Mouse (Mus musculus) kidney, postnatal 10 days (tissue): ENCODE results near the gene Aspg.
A peak's percentile ranks its signal among the peaks of the same experiment; 100 is the strongest.

Experiments
- DNase-seq: peaks from one replicate; pipeline ENCODE4 v3.0.0; 2021; ENCODE audit warnings: mixed read lengths

Gene Aspg

GRCm38 (mm10) chr12:112106541-112106971 lies at the start of gene Aspg:
Aspg (plus strand) TSS chr12:112106679.
- peak; percentile 62 for DNase-seq

DNA sequence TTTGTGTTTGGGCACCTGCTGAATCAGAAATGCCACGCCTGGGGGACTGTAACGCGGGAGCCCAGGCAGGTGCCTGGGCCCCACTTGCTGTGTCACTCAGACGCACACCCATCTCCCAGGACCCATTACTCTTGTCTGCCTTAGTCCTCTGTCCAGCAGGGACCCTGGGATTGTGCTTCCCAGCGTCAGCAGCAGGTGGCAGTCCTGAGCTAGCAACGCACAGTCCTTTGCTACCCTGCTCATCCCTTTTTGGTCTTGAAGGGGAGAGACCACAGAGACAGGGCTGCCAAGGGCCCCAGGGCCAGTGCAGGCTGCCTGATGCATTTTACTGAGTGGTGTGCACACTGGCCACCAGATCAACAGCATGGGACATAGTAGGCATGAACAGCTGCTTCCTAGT lies 28.8 kb upstream of the Aspg start:
- peak; percentile 88 for DNase-seq

DNA sequence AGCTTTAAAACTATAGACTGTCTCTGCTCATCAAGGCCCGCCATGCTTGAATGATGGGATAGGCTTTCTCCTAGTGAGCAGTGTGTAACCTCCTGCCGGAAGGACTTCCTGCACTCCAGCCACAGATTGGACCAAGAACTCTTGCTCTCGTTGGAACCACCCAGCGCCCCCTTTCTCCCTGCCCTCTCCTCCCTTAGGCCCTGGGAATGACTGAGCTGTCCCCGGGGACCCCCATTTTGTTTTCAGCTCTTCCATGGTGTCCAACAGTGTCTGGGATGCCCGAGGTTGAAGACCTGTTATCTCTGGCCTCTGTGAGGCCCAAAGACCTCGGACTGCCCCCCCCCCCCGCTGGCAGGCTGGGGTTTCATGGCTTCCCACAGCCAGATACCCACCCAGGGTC lies 26.6 kb upstream of the Aspg start:
- no peak for DNase-seq

- DNase-seq: no peak
These were observed 25.6 kb upstream of the Aspg start for GRCm38 (mm10) chr12:112080911-112081310.

DNA sequence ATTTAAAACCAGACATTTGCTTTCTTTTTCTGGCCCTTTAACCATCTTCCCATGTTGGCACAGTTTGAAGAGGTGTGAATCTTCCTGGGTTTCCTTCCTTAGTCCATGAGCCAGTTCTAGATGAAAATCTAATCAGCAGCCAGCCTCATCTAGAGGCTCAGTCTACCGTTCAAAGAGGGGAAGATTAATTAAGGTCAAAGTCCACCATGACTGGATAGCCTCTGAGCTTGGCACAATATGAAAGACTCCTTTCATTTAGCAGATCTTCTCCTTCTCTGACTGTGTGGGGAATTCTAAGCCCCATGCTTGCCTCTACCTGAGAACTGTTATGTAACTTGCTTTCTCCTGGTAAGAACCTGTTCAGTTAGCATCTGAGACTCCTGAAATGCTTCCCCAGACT lies 24.2 kb upstream of the Aspg start:
- no peak for DNase-seq

- DNase-seq: no peak
These were observed 20.2 kb upstream of the Aspg start for GRCm38 (mm10) chr12:112086250-112086649.

- DNase-seq: peak; percentile 39
These were observed 19.8 kb upstream of the Aspg start for GRCm38 (mm10) chr12:112086726-112087125.

DNA sequence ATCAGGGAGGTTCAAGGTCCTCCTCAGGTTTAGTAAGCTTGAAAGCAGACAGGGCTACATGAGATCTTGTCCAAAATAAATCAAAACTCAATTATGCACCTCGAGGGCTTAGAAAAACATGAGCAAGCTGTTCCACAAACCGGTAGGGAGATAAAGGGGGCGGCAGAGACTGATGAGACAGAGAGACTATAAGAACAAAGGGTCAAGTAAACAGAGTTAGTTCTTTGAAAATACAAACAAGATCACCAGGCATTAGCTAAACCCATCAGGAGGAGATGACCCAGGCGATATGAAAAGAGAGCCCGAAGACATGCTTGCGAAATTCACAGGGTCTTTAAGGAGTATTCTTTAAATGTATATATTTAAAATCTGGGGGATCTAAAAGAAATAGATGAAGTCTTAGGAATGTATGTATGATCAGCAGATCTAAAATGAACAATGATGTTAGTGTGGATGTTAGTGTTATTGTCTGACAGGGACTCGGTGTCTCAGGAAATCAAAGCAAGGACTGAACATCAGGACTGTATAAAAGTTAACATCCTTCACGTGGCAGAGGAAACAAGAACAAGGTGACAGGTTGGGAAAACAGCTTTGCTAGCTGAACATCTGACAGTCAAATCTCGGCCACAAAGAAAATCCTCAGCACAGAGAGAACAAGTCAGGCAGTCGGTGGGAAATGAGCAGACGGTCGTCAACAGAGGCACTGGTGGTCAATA lies 17.7 kb upstream of the Aspg start:
- no peak for DNase-seq

GRCm38 (mm10) chr12:112091054-112091453 lies 15.4 kb upstream of the Aspg start:
- peak; percentile 77 for DNase-seq

DNA sequence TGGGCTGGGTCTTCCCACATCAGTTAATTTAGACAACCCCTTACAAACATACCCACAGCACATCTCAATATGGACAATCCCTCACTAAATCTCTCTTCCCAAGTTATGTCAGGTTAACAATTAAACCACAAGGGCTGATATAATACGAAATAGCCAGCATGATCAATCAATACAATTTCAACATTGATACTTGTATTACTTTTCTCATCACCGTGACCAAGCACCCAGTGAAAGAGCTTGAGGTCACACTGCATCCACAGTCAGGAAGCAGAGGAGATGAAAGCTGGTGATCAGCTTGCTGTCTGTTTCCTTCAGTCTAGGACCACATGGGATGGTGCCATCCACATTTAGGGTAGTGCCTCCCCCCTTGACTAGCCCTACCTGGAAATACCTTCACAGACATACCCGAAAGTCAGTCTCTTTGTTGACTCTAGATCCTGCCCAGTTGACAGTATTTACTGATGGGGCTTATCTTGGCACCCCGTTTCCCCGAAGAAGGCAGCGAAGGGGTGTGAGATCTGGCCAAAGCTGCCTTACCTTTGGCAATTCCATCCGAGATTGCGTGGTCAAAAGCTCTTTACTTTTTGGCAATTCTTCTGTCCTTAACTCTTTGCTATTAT lies 12.1 kb upstream of the Aspg start:
- DNase-seq: no peak

DNA sequence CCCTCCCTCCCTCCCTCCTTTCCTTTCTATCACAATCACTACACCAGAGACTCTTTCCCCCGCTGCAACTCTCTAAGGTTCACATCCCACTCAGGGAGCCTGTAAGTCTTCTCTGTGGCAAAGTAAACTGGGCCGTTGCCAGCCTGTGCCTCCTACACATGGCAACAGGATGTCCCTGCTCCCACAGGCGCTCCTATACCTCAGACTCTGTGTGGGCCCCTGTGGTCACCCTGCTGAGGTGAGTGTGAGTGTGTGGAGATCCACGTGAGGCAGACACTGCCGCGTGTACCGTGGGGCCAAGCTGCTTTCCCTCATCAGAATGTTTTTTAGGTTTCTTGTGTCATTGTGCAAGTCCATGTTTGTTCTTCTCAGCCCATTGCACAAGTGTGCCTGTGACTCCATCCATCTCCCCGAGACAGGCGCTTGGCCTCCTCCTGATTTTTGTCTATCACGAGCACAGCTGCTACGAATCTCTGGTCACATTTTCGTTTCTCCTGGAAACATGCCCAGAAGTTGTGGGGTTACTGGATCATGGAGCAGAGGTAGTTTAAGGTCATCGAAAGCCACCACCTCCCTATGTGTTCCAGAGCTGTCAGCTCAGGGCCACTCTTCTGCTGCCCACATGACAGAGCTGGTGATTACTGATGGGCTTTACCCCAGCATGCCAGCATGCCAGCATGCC lies 10.3 kb upstream of the Aspg start:
- DNase-seq: peak; percentile 66

DNA sequence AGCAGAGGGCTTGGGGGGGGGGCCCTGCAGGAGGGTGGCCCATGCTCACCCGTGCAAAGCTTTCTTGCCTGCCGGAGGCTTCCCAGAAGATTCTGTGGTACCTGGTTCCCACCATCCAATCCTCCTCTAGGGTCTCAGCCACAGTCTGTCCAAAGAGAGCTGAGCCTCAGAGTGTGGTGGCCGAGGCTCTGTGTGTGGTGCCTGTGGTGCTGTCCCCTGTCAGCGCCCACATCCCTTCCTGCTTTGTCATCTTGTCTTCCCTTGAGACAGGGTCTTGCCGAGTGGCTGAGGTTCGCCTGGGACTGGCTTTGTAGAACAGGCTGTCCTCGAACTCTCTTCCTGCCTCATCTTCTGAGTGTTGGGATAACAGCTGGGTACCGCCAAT lies 9.8 kb upstream of the Aspg start:
- DNase-seq: no peak

DNA sequence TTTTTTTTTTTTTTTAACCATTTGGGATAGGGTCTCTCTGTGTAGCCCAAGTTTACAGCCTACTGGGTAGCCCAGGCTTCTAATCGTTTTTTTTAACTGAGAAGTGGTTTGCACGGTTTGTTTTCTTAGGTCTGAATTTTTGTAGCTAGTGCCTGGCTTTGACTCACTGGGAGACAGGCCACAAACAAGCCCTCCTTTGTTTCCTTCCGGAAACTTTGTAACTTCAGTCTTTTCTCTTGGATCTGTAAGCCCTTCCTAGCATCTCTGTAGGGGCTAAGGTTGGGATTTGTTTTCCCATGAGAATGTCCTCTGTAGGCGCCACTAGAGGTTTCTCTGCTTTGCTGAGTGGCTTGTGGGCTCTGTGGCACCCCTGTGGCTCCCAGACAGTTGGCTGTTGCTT lies 6.4 kb upstream of the Aspg start:
- DNase-seq: no peak

- DNase-seq: no peak
These were observed 5.4 kb upstream of the Aspg start for GRCm38 (mm10) chr12:112101045-112101444.

GRCm38 (mm10) chr12:112103179-112103578 lies 3.3 kb upstream of the Aspg start:
- no peak for DNase-seq

GRCm38 (mm10) chr12:112104890-112105289 lies 1.6 kb upstream of the Aspg start:
- DNase-seq: no peak

DNA sequence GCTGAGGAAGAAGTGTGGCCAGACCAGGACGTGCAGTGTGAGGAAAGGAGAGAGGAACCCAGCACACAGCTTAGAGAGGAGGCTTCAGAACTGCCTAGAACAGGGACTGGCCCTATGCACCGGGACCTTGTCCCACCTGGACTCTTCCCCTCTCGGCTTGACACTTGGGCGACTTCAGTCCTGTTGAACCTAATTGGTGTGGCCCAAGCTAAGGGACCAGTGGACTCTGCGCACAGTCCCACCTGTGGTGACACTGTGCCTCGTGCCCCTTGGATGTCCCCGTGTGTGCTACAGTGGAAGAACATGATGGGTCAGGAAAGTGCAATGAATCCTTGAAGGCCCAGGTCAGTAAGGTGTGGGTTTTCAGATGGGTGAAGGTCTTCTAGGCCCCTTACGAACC lies 1.2 kb downstream of the Aspg start:
- DNase-seq: no peak

DNA sequence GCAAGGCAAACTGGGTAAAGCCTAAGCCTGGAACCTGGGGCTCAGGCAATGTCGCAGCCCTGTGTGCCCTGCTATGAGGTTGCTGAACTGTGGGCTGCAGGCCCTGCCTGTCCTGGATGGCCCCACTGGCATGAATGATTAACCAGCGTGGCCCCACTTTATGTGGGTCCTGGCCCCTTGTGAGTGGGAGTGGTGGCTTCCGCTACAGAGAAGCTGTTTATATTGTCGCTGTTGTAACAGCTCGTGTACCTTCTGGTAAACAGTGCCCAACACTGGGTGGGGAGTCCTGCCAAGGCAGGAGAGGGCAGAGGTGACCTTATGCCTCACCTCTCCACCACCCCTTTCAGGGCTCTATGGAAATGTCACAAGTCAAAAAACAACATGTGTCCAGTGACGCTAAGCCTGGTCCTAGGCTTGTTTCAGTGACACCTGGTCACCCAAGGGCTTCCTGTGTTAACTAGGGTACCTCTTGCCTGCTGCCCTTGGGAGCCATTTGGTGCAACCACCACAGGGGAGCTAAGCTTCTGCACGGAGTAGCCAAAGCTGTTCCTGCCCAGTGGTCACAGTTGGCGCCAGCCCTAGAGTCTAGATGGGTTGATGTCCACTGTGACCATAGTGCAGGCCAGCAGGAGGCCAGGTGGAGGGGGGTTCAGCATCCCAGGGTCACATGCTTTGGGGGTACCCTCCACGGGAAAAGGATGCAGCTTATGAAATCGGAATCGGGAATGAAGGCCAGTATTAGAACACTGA lies 2.4 kb downstream of the Aspg start:
- peak; percentile 39 for DNase-seq

DNA sequence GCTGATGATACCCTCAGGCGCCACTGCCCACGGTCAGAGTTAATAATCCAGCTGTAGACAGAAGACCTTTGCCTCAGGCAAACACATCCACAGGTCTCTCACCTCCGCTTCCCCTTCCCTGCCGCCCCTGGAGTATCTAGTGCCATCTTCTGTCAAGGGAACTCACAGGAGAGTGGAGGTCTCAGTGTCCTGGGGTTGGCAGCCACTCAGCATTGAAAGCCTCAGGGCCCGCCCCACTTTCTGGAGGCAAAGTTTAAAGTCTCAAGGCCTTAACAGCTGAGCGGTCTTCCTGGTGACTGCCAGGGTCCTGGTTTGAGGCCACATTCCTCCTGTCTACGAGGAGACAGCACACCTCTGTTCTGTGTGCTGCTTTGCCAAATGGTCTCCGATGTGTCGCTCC lies 3.2 kb downstream of the Aspg start:
- DNase-seq: no peak

GRCm38 (mm10) chr12:112111323-112111722 lies 4.8 kb downstream of the Aspg start:
- DNase-seq: no peak

DNA sequence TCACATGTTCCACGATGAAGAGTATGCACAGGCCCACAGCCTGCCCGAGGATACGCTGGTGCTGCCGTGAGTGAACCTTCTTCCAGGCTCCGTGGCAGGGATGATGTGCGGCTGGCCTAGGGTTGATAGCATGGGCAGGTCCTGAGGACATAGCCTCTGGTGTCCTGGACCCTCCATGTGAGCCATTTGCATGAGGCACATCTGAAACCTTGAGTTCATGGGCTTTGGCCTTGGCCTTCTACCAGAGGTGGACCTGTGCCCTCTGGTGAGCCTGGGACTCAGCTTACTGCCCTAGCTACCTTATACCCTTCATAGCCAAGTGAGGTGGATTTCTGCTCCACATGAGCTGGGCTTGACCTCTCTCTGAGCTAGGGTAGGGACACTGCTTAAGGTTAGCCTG lies 5.8 kb downstream of the Aspg start:
- DNase-seq: no peak

DNA sequence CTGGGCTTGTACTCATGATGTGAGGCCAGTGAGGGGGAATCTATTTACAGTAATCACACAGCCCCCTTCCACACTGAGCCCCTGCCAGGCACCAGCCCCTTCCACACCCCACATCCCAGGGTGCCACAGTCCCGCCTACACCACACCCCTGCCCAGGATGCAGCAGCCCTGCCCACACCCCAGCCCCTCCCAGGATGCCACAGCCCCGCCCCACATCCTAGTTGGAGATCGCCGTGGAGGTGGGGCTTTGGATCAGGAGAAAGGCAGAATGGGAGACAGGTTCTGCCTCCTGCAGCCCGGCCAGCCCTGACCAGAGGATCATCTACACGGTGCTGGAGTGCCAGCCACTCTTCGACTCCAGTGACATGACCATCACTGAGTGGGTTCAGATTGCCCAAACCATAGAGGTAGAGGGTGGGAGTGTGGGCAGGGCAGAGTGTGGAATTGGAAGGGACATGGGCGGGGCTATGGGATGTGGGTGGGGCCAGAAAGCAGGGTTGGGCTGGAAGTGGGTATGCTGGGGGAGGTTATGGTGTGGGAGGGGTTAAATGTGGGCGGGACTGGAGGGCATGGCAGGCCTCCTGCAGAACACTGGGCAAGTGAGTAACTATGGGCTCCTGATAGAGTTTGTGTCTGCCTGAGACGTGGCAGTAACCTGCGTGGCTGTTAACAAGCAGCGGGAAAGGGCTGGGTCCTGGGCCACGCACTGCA lies 6.4 kb downstream of the Aspg start:
- no peak for DNase-seq

GRCm38 (mm10) chr12:112113710-112114109 lies 7.2 kb downstream of the Aspg start:
- DNase-seq: peak; percentile 93
